Mouse (Mus musculus) right cerebral cortex, adult 2 months (tissue): ENCODE measurements around the gene Bub1b.
A peak's percentile ranks its signal among the peaks of the same experiment; 100 is the strongest.

ENCODE experiments used
- DNase-seq, 2 experiments: peaks; one replicate each; pipeline ENCODE4 v3.0.0; 2021 to 2022; ENCODE audit warnings: low spot score in 2 of 2

The Bub1b gene

GRCm38 (mm10) chr2:118664975-118665516 is 67.0 kb downstream of the Bub1b start:
- no peak for DNase-seq

GRCm38 (mm10) chr2:118665616-118666015 is 67.6 kb downstream of the Bub1b start:
- DNase-seq = no peak

GRCm38 (mm10) chr2:118667181-118667580 is 69.2 kb downstream of the Bub1b start:
- no peak for DNase-seq

GRCm38 (mm10) chr2:118669245-118669644 is 71.2 kb downstream of the Bub1b start:
- no peak for DNase-seq

- DNase-seq = no peak
These were observed 71.8 kb downstream of the Bub1b start for GRCm38 (mm10) chr2:118669785-118670184.

- DNase-seq = no peak
These were observed 73.7 kb downstream of the Bub1b start for GRCm38 (mm10) chr2:118671728-118672127.

- no peak for DNase-seq
These were observed 75.9 kb downstream of the Bub1b start for GRCm38 (mm10) chr2:118673686-118674465.

GRCm38 (mm10) chr2:118674500-118674899 is 76.5 kb downstream of the Bub1b start:
- DNase-seq = no peak

- peak in 1 of 2 experiments; percentile 37 for DNase-seq
These were observed 79.1 kb downstream of the Bub1b start for GRCm38 (mm10) chr2:118676839-118677741.

- DNase-seq = no peak
These were observed 79.8 kb downstream of the Bub1b start for GRCm38 (mm10) chr2:118677817-118678216.

- DNase-seq = no peak
These were observed 81.6 kb downstream of the Bub1b start for GRCm38 (mm10) chr2:118679577-118679976.

GRCm38 (mm10) chr2:118680926-118681325 is 82.9 kb downstream of the Bub1b start:
- no peak for DNase-seq

GRCm38 (mm10) chr2:118682544-118683260 is 84.7 kb downstream of the Bub1b start:
- DNase-seq = no peak

- DNase-seq = no peak
These were observed 87.1 kb downstream of the Bub1b start for GRCm38 (mm10) chr2:118685088-118685487.

GRCm38 (mm10) chr2:118686693-118687092 is 88.7 kb downstream of the Bub1b start:
- no peak for DNase-seq

GRCm38 (mm10) chr2:118687791-118688190 is 89.8 kb downstream of the Bub1b start:
- no peak for DNase-seq

- no peak for DNase-seq
These were observed 91.9 kb downstream of the Bub1b start for GRCm38 (mm10) chr2:118689875-118690274.
